Mouse (Mus musculus) thymus, adult 18-20 months (tissue): ENCODE measurements around the gene Ager.

Experiments used
- DNase-seq, 2 experiments: peaks; one replicate each; pipeline ENCODE4 v3.0.0; 2022; ENCODE audit warnings: mixed read lengths in 2 of 2

The Ager gene

GRCm38 (mm10) chr17:34597566-34598095 lies at the start of gene Ager:
TSS of gene Ager (plus strand) at chr17:34597862.
- DNase-seq = no peak

- no peak for DNase-seq
Measured at GRCm38 (mm10) chr17:34549156-34549555, 48.5 kb upstream of the Ager start.

- no peak for DNase-seq
Measured at GRCm38 (mm10) chr17:34549843-34550242, 47.8 kb upstream of the Ager start.

DNA sequence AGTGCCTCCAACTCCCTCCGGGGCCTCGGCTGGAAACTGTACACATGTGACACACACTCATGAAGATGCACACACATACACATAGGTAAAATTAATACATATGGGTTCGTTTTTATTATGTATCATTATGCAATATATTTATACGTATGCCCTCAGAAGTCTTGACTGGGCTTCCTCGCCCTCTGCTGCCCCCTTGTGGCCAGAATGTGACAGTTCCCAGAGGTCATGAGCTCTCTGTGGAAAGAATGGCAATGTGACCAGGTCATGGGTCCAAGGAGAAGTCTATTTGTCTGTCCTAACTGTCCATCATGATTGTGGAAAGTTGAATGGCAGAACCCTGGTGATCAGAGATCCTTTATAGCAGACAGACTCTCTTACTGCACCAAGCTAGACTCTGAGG lies 42.2 kb upstream of the Ager start:
- peak in 1 of 2 experiments; percentile 33 for DNase-seq

GRCm38 (mm10) chr17:34556406-34556805 lies 41.3 kb upstream of the Ager start:
- DNase-seq = no peak

DNA sequence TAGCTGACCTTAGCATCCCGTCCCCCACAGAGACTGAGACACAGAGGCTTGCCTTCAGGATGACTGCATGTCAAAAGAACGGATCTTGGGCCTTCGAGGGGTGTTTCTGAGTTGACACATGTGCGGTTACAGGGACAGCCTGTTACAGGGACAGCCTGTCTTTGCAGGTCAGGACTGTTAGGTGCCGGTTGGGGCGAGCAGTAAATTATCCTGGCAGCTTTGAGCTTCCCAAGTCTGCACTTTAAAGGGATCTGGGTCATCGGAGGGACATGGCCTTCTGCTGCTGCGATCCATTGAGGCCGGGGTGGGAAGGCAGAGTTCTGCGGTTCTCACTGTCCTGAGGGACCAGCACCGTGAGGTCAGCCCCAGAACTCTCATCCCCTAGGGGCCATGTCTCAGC lies 40.3 kb upstream of the Ager start:
- no peak for DNase-seq

GRCm38 (mm10) chr17:34559116-34559515 lies 38.5 kb upstream of the Ager start:
- DNase-seq = no peak

GRCm38 (mm10) chr17:34559895-34560294 lies 37.8 kb upstream of the Ager start:
- no peak for DNase-seq

GRCm38 (mm10) chr17:34560438-34560837 lies 37.2 kb upstream of the Ager start:
- DNase-seq = no peak

DNA sequence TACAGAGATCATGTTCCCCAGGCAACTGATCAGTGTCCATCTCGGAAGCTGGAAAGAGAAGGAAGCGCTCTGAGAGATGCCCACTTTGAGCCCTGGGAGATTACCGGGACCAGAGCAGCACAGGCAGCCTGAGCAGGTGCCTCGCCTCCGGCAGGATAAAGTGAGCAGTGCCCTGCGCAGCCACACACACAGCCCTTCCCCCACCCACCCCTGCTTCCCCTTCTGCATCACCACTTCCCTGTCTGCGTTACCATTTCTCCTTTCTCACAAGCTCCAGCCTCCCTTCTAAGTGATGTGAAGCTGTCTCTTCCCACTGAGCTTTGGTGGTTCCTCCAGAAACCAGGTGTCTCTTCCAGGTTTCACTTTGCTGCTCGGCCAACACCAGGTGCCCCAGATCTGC lies 36.5 kb upstream of the Ager start:
- DNase-seq = no peak

DNA sequence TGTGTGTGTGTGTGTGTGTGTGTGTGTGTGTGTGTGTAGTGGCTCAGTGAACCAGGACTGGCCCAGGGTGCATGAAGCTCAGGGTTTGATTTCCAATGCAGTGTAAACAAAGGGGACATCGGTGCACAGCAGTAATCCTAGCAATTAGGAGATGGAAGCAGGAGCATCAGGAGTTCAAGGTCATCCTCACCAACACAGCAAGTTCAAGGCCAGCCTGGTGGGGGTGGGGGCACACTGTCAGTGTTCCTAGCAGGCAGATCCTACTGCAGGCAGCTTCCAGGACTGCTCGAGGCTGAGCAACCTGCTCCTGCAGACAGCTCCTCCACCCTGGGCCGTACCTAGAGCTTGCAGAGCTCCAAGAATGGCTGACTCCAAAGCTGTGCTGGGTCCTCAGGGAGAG lies 35.1 kb upstream of the Ager start:
- no peak for DNase-seq

GRCm38 (mm10) chr17:34563354-34563753 lies 34.3 kb upstream of the Ager start:
- DNase-seq = no peak

- DNase-seq = no peak
Measured at GRCm38 (mm10) chr17:34564003-34564421, 33.6 kb upstream of the Ager start, which contains the start of gene Notch4. TSS of gene Notch4 (plus strand) at chr17:34564268.

- DNase-seq = no peak
Measured at GRCm38 (mm10) chr17:34564796-34565195, 32.9 kb upstream of the Ager start.

DNA sequence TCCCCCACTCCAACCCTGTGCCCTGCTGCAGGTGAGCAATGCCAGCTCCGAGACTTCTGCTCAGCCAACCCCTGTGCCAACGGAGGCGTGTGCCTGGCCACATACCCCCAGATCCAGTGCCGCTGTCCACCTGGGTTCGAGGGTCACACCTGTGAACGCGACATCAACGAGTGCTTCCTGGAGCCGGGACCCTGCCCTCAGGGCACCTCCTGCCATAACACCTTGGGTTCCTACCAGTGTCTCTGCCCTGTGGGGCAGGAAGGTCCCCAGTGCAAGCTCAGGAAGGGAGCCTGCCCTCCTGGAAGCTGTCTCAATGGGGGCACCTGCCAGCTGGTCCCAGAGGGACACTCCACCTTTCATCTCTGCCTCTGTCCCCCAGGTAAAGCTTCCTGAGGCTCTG lies 30.4 kb upstream of the Ager start:
- DNase-seq = no peak

DNA sequence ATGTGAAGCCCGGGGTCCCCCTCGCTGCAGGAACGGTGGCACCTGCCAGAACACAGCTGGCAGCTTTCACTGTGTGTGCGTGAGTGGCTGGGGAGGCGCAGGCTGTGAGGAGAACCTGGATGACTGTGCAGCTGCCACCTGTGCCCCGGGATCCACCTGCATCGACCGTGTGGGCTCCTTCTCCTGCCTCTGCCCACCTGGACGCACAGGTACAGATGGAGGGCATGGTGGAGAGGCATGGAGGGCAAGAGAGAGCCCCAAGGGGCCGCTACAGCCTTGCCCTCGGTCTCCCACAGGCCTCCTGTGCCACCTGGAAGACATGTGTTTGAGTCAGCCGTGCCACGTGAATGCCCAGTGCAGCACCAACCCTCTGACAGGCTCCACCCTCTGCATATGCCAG lies 29.2 kb upstream of the Ager start:
- no peak for DNase-seq

GRCm38 (mm10) chr17:34569919-34570318 lies 27.7 kb upstream of the Ager start:
- no peak for DNase-seq

DNA sequence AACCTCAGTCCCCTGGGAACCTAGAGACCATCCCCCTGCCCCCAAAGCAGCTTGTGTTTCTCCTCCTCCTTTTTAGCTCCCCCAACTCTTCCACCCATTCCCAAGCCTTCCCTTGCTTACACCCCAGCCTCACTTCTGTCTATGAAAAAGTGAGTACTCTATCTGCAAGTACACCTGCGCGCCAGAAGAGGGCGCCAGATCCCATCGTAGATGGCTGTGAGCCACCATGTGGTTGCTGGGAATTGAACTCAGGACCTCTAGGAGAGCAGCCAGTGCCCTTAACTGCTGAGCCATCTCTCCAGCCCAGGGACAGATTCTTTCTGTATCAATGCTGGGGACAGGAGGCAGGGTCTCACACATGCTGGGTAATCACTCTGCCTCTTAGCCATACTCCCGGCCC lies 25.8 kb upstream of the Ager start:
- no peak for DNase-seq

DNA sequence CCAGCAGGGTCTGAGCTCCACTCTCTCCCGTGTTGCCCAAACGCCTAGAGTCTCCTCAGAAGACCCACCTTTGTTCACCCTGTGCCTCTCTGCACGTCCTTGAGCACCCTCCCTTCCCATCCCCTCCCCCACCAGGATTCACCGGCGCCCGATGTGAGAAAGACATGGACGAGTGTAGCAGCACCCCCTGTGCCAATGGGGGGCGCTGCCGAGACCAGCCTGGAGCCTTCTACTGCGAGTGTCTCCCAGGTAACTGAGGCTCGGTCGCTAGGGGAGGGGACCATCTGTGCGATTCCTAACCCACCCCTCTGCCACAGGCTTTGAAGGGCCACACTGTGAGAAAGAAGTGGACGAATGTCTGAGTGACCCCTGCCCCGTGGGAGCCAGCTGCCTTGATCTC lies 25.3 kb upstream of the Ager start:
- DNase-seq = no peak

DNA sequence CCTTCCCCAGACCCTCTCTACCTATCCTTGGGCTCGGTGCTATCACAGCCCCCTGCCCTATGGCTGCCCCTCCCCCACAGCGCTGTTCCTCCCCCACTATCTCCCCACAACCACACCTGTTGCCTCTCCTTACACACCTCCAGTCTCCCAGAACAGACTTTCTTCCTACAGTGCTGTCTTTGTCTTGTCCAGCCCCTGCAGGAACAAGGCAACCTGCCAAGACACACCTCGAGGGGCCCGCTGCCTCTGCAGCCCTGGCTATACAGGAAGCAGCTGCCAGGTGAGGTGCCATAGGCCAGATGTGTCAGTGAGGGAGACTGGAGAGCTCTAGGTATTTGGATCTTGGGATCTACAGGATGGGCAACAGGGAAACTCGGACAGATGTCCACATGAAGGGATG lies 21.1 kb upstream of the Ager start:
- DNase-seq = no peak

- no peak for DNase-seq
Measured at GRCm38 (mm10) chr17:34578070-34578469, 19.6 kb upstream of the Ager start.

GRCm38 (mm10) chr17:34582528-34582927 lies 15.1 kb upstream of the Ager start:
- no peak for DNase-seq

- DNase-seq = no peak
Measured at GRCm38 (mm10) chr17:34583397-34583796, 14.3 kb upstream of the Ager start.

DNA sequence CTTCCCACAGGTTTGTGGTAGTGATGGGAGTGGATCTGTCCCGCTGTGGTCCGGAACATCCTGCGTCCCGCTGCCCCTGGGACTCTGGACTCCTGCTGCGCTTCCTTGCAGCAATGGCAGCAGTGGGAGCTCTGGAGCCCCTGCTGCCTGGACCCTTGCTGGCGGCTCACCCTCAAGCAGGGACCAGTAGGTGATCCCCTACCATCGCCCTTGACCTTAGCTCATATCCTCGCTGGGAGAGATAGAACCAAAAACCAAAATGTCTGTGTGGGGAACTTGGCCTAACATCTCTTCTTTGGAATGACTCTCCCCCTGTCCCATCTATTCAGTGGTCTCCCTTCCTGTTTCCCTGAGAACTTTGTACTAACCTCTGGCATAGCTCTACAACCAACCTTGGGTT lies 13.8 kb upstream of the Ager start:
- DNase-seq = no peak

- no peak for DNase-seq
Measured at GRCm38 (mm10) chr17:34585121-34585520, 12.5 kb upstream of the Ager start.
